Mouse (Mus musculus): Measurements from ENCODE around the gene Smim13. TPM values are rescaled to one million over a fixed set of nuclear protein-coding genes. Genes with fewer than 3 reads are reported as not detected.
"Not testable (repeated sequence)": the region's sequence is repeated elsewhere in the genome, so short reads cannot be mapped to it uniquely, and the experiment has no call there.

Gene Smim13
- polyA plus RNA-seq, 1 experiment from 2014 or later: 9.9 TPM

DNA sequence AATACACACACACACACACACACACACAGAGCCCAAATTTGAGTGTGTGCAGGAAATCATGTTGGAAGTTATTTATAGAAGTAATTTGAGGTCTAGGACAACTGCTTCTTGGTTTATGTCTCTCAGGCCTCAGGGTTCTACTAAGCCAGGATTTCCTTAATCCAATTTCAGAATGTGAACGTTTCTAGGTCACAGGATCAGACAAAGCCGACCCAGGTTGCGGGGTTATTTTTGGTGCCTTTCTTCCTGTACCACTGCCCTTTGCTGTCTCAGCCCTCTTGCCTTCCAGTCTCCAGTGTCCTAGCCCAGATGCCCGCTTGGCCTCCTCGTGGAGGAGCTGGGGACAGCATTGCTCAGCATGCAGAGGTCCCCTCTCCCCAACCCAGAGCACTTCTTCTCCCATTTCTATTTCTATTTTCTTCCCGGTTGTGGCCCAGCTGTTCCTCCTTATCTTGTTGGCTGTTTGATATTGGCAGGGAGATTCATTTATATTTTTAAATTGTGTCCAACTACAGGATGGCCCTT lies 5.3 kb upstream of the Smim13 start:
- no peak overlapping the region for H3K4me3 ChIP-seq
- no peaks in the 10 kb centered on the region for H3K9me3 ChIP-seq (replicated peaks)
- WGBS: 65% methylated on average over 6 of the region's 6 CpGs
- H3K4me1 ChIP-seq: peaks cover 7% of the 10 kb centered on the region
- no peaks in the 10 kb centered on the region; the same call in none of the 2 replicates for H3K27me3 ChIP-seq (ENCODE audit: low read depth, poor library complexity, severe bottlenecking)
- no peak for DNase-seq (ENCODE audit: low spot score)
- H3K36me3 ChIP-seq: no peaks in the 10 kb centered on the region
- no peak overlapping the region for H3K27ac ChIP-seq (replicated peaks)

DNA sequence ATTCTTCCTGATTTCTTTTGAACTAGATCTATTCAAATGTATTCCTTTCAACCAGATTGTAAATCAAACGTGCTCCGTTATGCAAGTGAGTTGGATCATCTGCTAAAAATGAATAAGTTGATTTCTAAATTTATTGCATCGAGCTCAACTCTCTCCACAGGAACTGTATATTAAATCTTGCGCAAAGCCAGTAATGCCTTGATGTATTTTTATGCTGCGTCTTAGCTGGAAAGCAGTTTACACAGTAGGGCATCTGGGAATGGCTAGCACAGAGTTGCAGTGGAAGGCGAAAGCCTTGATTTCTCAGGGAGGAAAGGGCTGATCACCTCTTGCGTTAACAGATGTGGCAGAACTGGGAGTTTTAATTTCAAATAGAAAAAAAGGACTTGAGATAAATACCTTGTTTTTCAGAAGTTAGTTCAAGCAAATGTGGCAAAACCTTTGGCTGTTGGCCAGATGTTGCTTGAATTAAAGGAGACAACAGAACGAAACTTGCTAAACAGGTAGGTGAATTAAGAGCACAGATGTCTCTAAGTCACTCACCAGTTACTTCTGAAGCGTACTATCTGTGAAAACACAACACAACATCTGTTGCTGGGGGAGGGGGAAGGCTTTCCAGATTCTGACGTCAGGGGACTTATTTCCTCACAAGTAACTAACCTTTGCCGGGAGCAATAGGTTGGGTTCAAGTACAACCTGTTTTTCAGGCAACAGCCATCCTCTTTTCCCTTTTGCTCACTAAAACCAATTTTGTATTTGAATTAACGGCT lies 708 bp upstream of the Smim13 start:
- DNase-seq (ENCODE audit: low spot score): no peak
- Histone ChIP-seq H3K27ac (replicated peaks) (peak overlapping the region; percentile 94), H3K36me3 (no peaks in the 10 kb centered on the region), H3K27me3 (ENCODE audit: low read depth, poor library complexity, severe bottlenecking) (no peaks in the 10 kb centered on the region; the same call in 1 of the 2 replicates), H3K4me3 (peak overlapping the region; percentile 82), H3K4me1 (peaks cover 19% of the 10 kb centered on the region), H3K9me3 (replicated peaks) (no peaks in the 10 kb centered on the region)
- 46% methylated on average over 12 of the region's 12 CpGs for WGBS

DNA sequence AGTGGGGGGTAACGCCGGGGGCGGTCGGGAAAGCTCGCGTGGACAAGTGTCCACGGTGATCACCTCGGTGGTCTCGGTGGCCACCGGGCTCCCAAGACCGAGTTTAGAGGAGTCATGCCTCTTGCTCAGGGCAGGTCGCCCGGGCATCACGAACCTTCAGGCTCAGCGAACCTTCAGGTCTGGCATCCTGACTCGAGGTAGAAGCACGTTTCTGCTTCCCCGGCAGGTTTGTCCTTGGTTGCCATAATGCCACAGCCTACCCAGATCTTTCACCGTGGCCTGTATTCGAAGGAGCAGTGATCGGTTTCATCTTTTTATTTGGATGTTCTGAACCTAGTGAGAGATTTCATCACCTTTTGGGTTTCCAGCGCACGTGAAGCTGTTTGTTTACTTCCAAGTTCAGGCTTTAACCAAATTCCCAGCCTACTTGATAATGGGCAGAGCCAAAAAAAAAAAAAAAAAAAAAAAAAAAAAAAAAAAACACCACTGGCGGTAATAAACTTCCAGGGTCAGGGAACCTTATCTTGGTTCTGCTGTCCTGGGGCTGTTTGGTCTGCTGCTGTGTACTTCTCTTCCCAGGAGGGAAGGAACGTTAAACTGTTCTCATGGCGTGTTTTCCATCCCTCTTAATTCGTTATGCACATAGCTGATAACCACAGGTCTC lies 806 bp downstream of the Smim13 start:
- peaks cover 19% of the 10 kb centered on the region for H3K4me1 ChIP-seq
- H3K36me3 ChIP-seq: no peaks in the 10 kb centered on the region
- peak overlapping the region; percentile 94 for H3K27ac ChIP-seq (replicated peaks)
- no peak for DNase-seq (ENCODE audit: low spot score)
- H3K27me3 ChIP-seq (ENCODE audit: low read depth, poor library complexity, severe bottlenecking): no peaks in the 10 kb centered on the region
- no peaks in the 10 kb centered on the region for H3K9me3 ChIP-seq (replicated peaks)
- 3% methylated on average over 27 of the region's 27 CpGs for WGBS
- H3K4me3 ChIP-seq: peak overlapping the region; percentile 82

DNA sequence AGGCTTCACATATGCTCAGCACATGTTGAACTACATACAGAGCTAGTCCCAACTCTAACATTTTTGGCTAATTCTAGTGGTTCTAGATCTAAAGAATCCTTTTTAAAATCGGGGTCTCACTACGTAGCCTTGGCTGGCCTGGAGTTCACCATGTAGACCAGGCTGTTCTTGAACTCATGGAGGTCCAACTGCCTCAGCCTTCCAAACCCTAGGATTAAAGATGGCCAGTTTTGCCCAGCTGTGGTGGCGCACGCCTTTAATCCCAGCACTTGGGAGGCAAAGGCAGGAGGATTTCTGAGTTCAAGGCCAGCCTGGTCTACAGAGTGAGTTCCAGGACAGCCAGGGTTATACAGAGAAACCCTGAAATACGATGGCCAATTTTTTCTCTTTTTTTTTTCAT lies 1.6 kb downstream of the Smim13 start:
- H3K27me3 ChIP-seq (ENCODE audit: low read depth, poor library complexity, severe bottlenecking); H3K4me3 ChIP-seq; H3K36me3 ChIP-seq; H3K9me3 ChIP-seq (replicated peaks); DNase-seq (ENCODE audit: low spot score); H3K27ac ChIP-seq (replicated peaks): not testable (repeated sequence)
- peaks cover 19% of the 10 kb centered on the region for H3K4me1 ChIP-seq
- WGBS: 92% methylated on average over 5 of the region's 5 CpGs

DNA sequence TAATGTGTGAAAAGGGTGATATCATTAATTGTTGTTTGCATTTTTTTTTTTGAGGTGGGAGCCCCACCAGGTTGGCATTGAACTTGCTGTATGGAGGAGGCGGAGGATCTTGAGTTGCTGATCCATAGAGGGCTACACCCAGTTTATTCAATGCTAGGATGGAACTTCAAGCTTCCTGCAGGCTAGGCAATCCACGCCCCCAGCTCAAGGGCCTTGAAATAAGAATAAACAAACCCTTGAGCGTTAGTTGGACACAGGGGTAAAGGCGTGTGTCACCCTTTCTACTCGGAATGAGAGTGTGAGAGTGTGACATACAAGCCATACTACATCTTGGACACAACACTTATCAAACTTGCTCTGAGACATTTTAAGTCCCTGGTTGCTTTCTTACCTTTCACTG lies 2.0 kb downstream of the Smim13 start:
- 77% methylated on average over 5 of the region's 5 CpGs for WGBS
- Histone ChIP-seq H3K9me3 (replicated peaks) (no peaks in the 10 kb centered on the region), H3K27ac (replicated peaks) (no peak overlapping the region), H3K36me3 (no peaks in the 10 kb centered on the region), H3K4me3 (no peak overlapping the region), H3K4me1 (peaks cover 19% of the 10 kb centered on the region), H3K27me3 (ENCODE audit: low read depth, poor library complexity, severe bottlenecking) (no peaks in the 10 kb centered on the region)
- no peak for DNase-seq (ENCODE audit: low spot score)

DNA sequence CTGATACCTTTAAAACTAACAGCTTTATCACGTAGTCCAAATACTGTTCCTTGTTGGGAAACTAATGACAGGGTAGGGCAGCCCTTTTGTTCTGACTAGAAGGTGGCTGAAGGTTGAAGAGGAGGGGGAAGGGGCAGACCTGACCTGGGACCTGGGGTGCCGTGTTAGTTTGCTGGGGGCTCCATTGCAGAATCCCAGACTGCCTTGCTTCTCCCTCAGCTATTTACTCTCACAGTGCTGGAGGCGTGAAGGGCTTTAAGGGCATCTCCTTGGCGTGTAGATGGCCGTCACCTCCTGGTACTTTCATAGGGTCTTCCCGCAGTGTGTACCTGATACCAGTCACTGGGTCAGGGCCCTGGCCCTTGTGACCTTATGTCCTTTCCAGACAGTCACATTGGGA lies 2.5 kb downstream of the Smim13 start:
- Histone ChIP-seq H3K27ac (replicated peaks) (no peak overlapping the region), H3K9me3 (replicated peaks) (no peaks in the 10 kb centered on the region), H3K27me3 (ENCODE audit: low read depth, poor library complexity, severe bottlenecking) (no peaks in the 10 kb centered on the region), H3K4me1 (peaks cover 19% of the 10 kb centered on the region), H3K36me3 (no peaks in the 10 kb centered on the region), H3K4me3 (no peak overlapping the region)
- WGBS: 91% methylated on average over 6 of the region's 6 CpGs
- no peak for DNase-seq (ENCODE audit: low spot score)

DNA sequence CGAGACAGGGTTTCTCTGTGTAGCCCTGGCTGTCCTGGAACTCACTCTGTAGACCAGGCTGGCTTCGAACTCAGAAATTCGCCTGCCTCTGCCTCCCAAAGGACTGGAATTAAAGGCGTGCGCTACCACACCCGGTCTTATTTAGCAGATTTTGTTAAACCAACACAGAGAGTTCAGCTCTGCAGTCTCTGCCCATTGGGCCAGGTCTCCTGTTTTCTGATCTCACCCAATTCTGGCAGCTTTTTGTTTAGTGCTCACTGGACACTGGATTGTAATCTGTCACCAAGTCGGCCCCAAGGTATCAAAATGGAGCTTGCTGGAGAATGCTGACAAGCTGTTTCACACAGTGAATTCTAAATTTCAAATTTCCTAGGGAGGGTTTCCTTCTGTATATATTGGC lies 3.1 kb downstream of the Smim13 start:
- Histone ChIP-seq H3K27me3 (ENCODE audit: low read depth, poor library complexity, severe bottlenecking) (no peaks in the 10 kb centered on the region), H3K9me3 (replicated peaks) (no peaks in the 10 kb centered on the region), H3K4me1 (peaks cover 19% of the 10 kb centered on the region), H3K4me3 (no peak overlapping the region), H3K36me3 (no peaks in the 10 kb centered on the region), H3K27ac (replicated peaks) (no peak overlapping the region)
- no peak for DNase-seq (ENCODE audit: low spot score)
- WGBS: 91% methylated on average over 7 of the region's 7 CpGs

DNA sequence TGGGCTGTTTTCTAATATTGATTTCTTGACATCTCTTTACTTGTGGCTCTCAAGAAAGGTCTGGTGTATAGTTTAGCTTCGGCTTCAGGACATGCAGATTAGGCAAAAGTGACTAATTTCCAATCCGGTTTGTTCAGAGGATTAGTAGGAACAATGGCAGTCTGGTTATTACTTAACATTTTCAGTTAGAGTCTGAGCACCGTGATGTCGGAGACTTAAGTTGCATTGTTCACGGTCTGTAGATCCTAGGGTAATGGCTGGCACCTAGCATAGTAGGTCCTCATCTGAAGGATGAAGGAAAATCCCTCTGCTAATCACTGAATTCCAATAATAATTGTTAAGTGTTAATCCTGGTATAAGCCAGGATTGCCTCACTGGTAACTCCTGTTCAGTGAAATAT lies 6.5 kb downstream of the Smim13 start:
- Histone ChIP-seq H3K36me3 (no peaks in the 10 kb centered on the region), H3K27me3 (ENCODE audit: low read depth, poor library complexity, severe bottlenecking) (no peaks in the 10 kb centered on the region), H3K4me3 (no peak overlapping the region), H3K27ac (replicated peaks) (no peak overlapping the region), H3K4me1 (peaks cover 1% of the 10 kb centered on the region; the same call in 1 of the 2 replicates), H3K9me3 (replicated peaks) (no peaks in the 10 kb centered on the region)
- DNase-seq (ENCODE audit: low spot score): no peak
- 74% methylated on average over 5 of the region's 5 CpGs for WGBS

DNA sequence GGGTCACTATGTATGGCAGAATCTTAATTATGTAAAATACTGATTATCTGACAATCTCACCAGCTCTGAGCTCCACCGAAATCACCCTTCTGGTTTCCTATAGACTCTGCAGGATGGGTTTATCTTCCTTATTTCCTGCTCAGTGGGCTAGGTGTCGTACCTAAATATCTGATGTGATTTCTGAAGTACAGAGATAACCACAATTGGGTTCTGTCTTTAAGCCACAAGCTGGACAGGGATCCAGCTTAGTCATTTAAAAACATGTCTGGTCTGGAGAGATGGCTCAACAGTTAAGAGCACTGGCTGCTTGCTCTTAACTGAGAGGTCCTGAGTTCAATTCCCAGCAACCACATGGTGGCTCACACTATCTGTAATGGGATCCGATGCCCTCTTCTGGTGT lies 7.3 kb downstream of the Smim13 start:
- Histone ChIP-seq H3K36me3 (no peaks in the 10 kb centered on the region), H3K27ac (replicated peaks) (no peak overlapping the region), H3K27me3 (ENCODE audit: low read depth, poor library complexity, severe bottlenecking) (no peaks in the 10 kb centered on the region), H3K4me3 (no peak overlapping the region), H3K4me1 (no peaks in the 10 kb centered on the region), H3K9me3 (replicated peaks) (no peaks in the 10 kb centered on the region)
- 90% methylated on average over 3 of the region's 3 CpGs for whole genome bisulfite sequencing
- DNase-seq (ENCODE audit: low spot score): no peak

DNA sequence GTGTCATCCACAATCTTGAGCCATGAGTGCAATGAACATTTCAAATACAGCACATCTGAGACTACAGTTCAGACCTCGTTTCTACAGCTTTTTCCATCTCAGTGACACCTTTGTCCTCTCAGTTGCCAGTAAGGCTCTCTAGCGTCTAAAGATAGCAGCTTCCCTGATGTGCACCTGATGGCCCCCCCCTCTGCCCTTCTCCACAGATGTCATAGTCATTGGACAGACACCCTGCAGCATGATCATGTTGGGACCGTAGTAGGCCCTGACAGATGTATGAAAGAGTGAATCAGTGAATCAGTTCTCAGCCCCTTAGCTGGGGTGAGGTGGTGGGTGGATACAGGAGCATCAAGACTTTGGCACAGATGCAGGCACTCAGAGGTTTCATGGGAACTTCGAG lies 8.2 kb downstream of the Smim13 start:
- no peaks in the 10 kb centered on the region for H3K4me1 ChIP-seq
- H3K4me3 ChIP-seq: no peak overlapping the region
- H3K27me3 ChIP-seq (ENCODE audit: low read depth, poor library complexity, severe bottlenecking): no peaks in the 10 kb centered on the region
- 86% methylated on average over 4 of the region's 4 CpGs for WGBS
- H3K27ac ChIP-seq (replicated peaks): no peak overlapping the region
- H3K9me3 ChIP-seq (replicated peaks): no peaks in the 10 kb centered on the region
- no peak for DNase-seq (ENCODE audit: low spot score)
- no peaks in the 10 kb centered on the region for H3K36me3 ChIP-seq

DNA sequence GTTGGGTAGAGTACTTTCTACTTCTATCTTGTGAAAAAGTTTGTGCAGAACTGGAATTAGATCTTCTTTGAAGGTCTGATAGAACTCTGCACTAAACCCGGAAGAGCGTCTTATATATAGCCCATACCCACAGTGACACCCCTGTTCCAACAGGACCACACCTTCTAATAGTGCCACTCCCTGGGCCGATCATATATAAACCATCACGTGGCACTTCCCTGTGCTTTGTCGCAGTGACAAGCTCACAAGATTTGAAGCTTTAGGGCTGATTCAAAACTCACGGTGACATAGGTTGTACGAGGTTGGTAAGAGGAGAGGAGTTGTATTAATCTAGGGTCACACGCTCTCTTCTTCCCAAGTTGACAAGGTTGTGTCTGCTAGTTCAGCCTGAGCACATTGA lies 12.0 kb downstream of the Smim13 start:
- DNase-seq (ENCODE audit: low spot score); H3K9me3 ChIP-seq (replicated peaks); H3K4me3 ChIP-seq; H3K36me3 ChIP-seq; H3K4me1 ChIP-seq; H3K27me3 ChIP-seq (ENCODE audit: low read depth, poor library complexity, severe bottlenecking); H3K27ac ChIP-seq (replicated peaks): not testable (repeated sequence)
- 95% methylated on average over 8 of the region's 8 CpGs for WGBS

DNA sequence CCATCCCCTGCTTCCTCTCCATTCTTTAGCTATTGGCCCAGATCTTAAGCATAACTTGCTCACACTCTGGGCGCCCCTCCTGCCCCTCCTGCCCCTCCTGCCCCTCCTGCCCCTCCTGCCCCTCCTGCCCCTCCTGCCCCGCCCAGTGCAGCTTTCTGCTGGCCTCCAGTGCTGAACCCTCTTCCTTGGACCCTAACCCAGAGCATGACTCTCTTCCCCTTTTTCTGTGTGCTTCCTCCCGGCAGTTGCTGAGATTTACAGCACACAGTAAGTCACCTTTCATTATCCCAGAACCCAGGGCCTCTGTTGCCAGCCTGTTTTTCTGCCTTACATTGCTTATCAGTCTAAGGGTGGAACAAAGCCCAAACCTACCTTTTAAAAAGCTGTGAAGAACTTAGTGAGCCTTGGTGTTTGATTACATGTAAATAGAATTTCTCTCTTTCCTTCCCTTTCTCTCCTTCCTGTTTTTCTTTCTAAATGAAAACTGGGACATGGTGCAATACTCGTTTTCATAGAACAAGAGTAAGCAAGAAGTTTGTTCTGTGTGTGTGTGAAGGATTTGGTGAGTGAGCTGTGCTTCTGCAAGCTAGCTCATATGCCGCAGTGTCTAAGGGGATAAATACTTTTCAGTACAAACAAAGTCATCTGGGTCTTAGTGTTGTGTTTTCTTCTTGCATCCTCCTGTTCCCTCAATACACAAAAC lies 13.8 kb downstream of the Smim13 start:
- peaks cover 12% of the 10 kb centered on the region for H3K4me1 ChIP-seq
- H3K27me3 ChIP-seq (ENCODE audit: low read depth, poor library complexity, severe bottlenecking): no peaks in the 10 kb centered on the region
- no peak for DNase-seq (ENCODE audit: low spot score)
- H3K9me3 ChIP-seq (replicated peaks): no peaks in the 10 kb centered on the region
- H3K4me3 ChIP-seq: no peak overlapping the region
- no peak overlapping the region for H3K27ac ChIP-seq (replicated peaks)
- WGBS: 78% methylated on average over 5 of the region's 5 CpGs
- no peaks in the 10 kb centered on the region for H3K36me3 ChIP-seq
